Mouse (Mus musculus): Measurements from ENCODE around the gene Lclat1. TPM values are rescaled to one million over a fixed set of nuclear protein-coding genes. Genes with fewer than 3 reads are reported as not detected.

The Lclat1 gene
- total and polyA plus RNA-seq, 3 experiments, result 6.3 to 9.6 (median 7.0) TPM

GRCm38 (mm10) chr17:73200380-73200779, 92.6 kb downstream of the Lclat1 start:
- Histone ChIP-seq H3K79me2 (replicated peaks; ENCODE audit: control insufficient read depth, extremely low read depth, insufficient read depth, poor library complexity, severe bottlenecking) (no peaks in the 10 kb centered on the region), H3K36me3 (replicated peaks in 1 of 2; ENCODE audit: control insufficient read depth in 1 of 2, insufficient read depth in 1 of 2, low read length in 1 of 2) (peaks cover 0 to 15% of the 10 kb centered on the region in 2 experiments), H3K4me2 (ENCODE audit: insufficient read depth, low read depth, poor library complexity, severe bottlenecking) (no peak overlapping the region), H3K27ac (ENCODE audit: insufficient read depth, low read depth) (no peak overlapping the region), H3K9me3 (replicated peaks; ENCODE audit: low read length) (peaks cover 9% of the 10 kb centered on the region), H3K9ac (ENCODE audit: insufficient read depth, low read depth) (no peak overlapping the region), H3K4me1 (ENCODE audit: control insufficient read depth in 1 of 2, insufficient read depth in 2 of 2) (peaks cover 0 to 7% of the 10 kb centered on the region in 2 experiments; a peak in 1 of 4 replicates), H3K4me3 (replicated peaks in 1 of 3; ENCODE audit: low read depth in 2 of 3, low read length in 2 of 3, poor library complexity in 1 of 3) (no peak overlapping the region), H3K27me3 (replicated peaks) (no peaks in the 10 kb centered on the region)
- dilution Hi-C loops (cut with MboI; ENCODE audit: extremely low pct_ligation_motif_present, extremely low pct_unique_long_range_greater_than_20kb, low sequenced_read_pairs), result no loop called here
- in situ Hi-C loops (cut with MboI; ENCODE audit: low pct_ligation_motif_present, low pct_unique_long_range_greater_than_20kb, low sequenced_read_pairs), result no loop called here
- DNase-seq (ENCODE audit: extremely low read depth), result no peak
- TF ChIP-seq NELFE (IDR thresholded peaks at IDR 0.05; ENCODE audit: low read depth, low read length) (no peak), SMC3 (IDR thresholded peaks at IDR 0.05; ENCODE audit: low read depth, low read length) (no peak), TCF12 (IDR thresholded peaks at IDR 0.05; ENCODE audit: low read depth, low read length) (no peak), PAX5 (IDR thresholded peaks at IDR 0.05; ENCODE audit: low read length) (no peak), MXI1 (IDR thresholded peaks at IDR 0.05; ENCODE audit: low read depth, low read length) (no peak), EP300 (IDR thresholded peaks at IDR 0.05; ENCODE audit: low read length) (no peak), ZNF384 (IDR thresholded peaks at IDR 0.05; ENCODE audit: low read depth, low read length) (no peak), MAZ (IDR thresholded peaks at IDR 0.05; ENCODE audit: low read depth, low read length) (no peak), MAFK (IDR thresholded peaks at IDR 0.05; ENCODE audit: insufficient replicate concordance, low read length) (no peak), NRF1 (IDR thresholded peaks at IDR 0.05; ENCODE audit: low read depth, low read length) (no peak), HCFC1 (IDR thresholded peaks at IDR 0.05; ENCODE audit: low read depth, low read length) (no peak), BHLHE40 (IDR thresholded peaks at IDR 0.05; ENCODE audit: low read depth, low read length) (no peak), ETS1 (conservative IDR thresholded peaks at IDR 0.05; ENCODE audit: low read depth, low read length) (no peak), CTCF (conservative IDR thresholded peaks at IDR 0.05 in 1 of 2, IDR thresholded peaks at IDR 0.05 in 1 of 2; ENCODE audit: low read depth in 2 of 2, low read length in 2 of 2) (no peak), JUN (IDR thresholded peaks at IDR 0.05; ENCODE audit: insufficient read depth, low read depth, low read length) (no peak), CHD1 (IDR thresholded peaks at IDR 0.05; ENCODE audit: low read depth, low read length) (no peak)

GRCm38 (mm10) chr17:73203642-73204332, 96.0 kb downstream of the Lclat1 start:
- dilution Hi-C loops (cut with MboI; ENCODE audit: extremely low pct_ligation_motif_present, extremely low pct_unique_long_range_greater_than_20kb, low sequenced_read_pairs), result no loop called here
- in situ Hi-C loops (cut with MboI; ENCODE audit: low pct_ligation_motif_present, low pct_unique_long_range_greater_than_20kb, low sequenced_read_pairs), result no loop called here
- Histone ChIP-seq H3K9ac (ENCODE audit: insufficient read depth, low read depth) (no peak overlapping the region), H3K9me3 (replicated peaks; ENCODE audit: low read length) (peaks cover 9% of the 10 kb centered on the region), H3K36me3 (replicated peaks in 1 of 2; ENCODE audit: control insufficient read depth in 1 of 2, insufficient read depth in 1 of 2, low read length in 1 of 2) (peaks cover 0 to 14% of the 10 kb centered on the region in 2 experiments), H3K4me1 (ENCODE audit: control insufficient read depth in 1 of 2, insufficient read depth in 2 of 2) (no peaks in the 10 kb centered on the region), H3K4me3 (replicated peaks in 1 of 3; ENCODE audit: low read depth in 2 of 3, low read length in 2 of 3, poor library complexity in 1 of 3) (no peak overlapping the region), H3K27ac (ENCODE audit: insufficient read depth, low read depth) (no peak overlapping the region), H3K79me2 (replicated peaks; ENCODE audit: control insufficient read depth, extremely low read depth, insufficient read depth, poor library complexity, severe bottlenecking) (no peaks in the 10 kb centered on the region), H3K27me3 (replicated peaks) (no peaks in the 10 kb centered on the region), H3K4me2 (ENCODE audit: insufficient read depth, low read depth, poor library complexity, severe bottlenecking) (no peak overlapping the region)
- no peak for TF ChIP-seq MAX (IDR thresholded peaks at IDR 0.05; ENCODE audit: low read length)
- no peak for TF ChIP-seq ZKSCAN1 (IDR thresholded peaks at IDR 0.05; ENCODE audit: borderline replicate concordance, low read depth, low read length)
- TF ChIP-seq RCOR1 (conservative IDR thresholded peaks at IDR 0.05; ENCODE audit: low read depth, low read length), result no peak
- TF ChIP-seq CTCF (conservative IDR thresholded peaks at IDR 0.05 in 1 of 2, IDR thresholded peaks at IDR 0.05 in 1 of 2; ENCODE audit: low read depth in 2 of 2, low read length in 2 of 2), result no peak
- no peak for TF ChIP-seq SIN3A (IDR thresholded peaks at IDR 0.05; ENCODE audit: low read length)
- no peak for TF ChIP-seq MAZ (IDR thresholded peaks at IDR 0.05; ENCODE audit: low read depth, low read length)
- TF ChIP-seq GABPA (IDR thresholded peaks at IDR 0.05; ENCODE audit: insufficient replicate concordance, low read depth, low read length), result no peak
- no peak for TF ChIP-seq SMC3 (IDR thresholded peaks at IDR 0.05; ENCODE audit: low read depth, low read length)
- no peak for TF ChIP-seq CHD1 (IDR thresholded peaks at IDR 0.05; ENCODE audit: low read depth, low read length)
- no peak for TF ChIP-seq NELFE (IDR thresholded peaks at IDR 0.05; ENCODE audit: low read depth, low read length)
- TF ChIP-seq MYC (IDR thresholded peaks at IDR 0.05; ENCODE audit: low read depth, low read length), result no peak
- TF ChIP-seq USF1 (IDR thresholded peaks at IDR 0.05; ENCODE audit: low read depth, low read length), result no peak
- no peak for TF ChIP-seq ZNF384 (IDR thresholded peaks at IDR 0.05; ENCODE audit: low read depth, low read length)
- TF ChIP-seq USF2 (conservative IDR thresholded peaks at IDR 0.05; ENCODE audit: low read depth, low read length), result no peak
- no peak for TF ChIP-seq MEF2A (IDR thresholded peaks at IDR 0.05; ENCODE audit: borderline replicate concordance, low read depth, low read length)
- TF ChIP-seq POLR2A (IDR thresholded peaks at IDR 0.05; ENCODE audit: low read depth, low read length), result no peak
- no peak for TF ChIP-seq UBTF (IDR thresholded peaks at IDR 0.05; ENCODE audit: low read depth, low read length)
- no peak for TF ChIP-seq BHLHE40 (IDR thresholded peaks at IDR 0.05; ENCODE audit: low read depth, low read length)
- TF ChIP-seq EP300 (IDR thresholded peaks at IDR 0.05; ENCODE audit: low read length), result no peak
- no peak for TF ChIP-seq KAT2A (IDR thresholded peaks at IDR 0.05; ENCODE audit: insufficient replicate concordance, low read length)
- DNase-seq (ENCODE audit: extremely low read depth), result no peak

All from CH12.LX (cell line).